Mouse (Mus musculus): ENCODE data around the gene Capn1.
"Not testable (repeated sequence)": the region's sequence is repeated elsewhere in the genome, so short reads cannot be mapped to it uniquely, and the experiment has no call there.

The Capn1 gene

GRCm38 (mm10) chr19:6015511-6016315 is at the start of gene Capn1:
Gene Capn1 (minus strand): TSS chr19:6015897.
- DNase-seq (ENCODE audit: extremely low read depth, low read depth), result no peak

- no peak for DNase-seq (ENCODE audit: extremely low read depth, low read depth)
These were observed 47.4 kb upstream of the Capn1 start for GRCm38 (mm10) chr19:6063081-6063480.

- no peak for DNase-seq (ENCODE audit: extremely low read depth, low read depth)
These were observed 46.7 kb upstream of the Capn1 start for GRCm38 (mm10) chr19:6062418-6062817.

GRCm38 (mm10) chr19:6061641-6062302 is 46.1 kb upstream of the Capn1 start:
- peak; percentile 52 for DNase-seq (ENCODE audit: extremely low read depth, low read depth)

GRCm38 (mm10) chr19:6061021-6061533 is 45.4 kb upstream of the Capn1 start, which contains the start of gene Znhit2:
Gene Znhit2 (plus strand): TSS chr19:6061192.
- peak; percentile 94 for DNase-seq (ENCODE audit: extremely low read depth, low read depth)

- DNase-seq (ENCODE audit: extremely low read depth, low read depth), result no peak
These were observed 43.3 kb upstream of the Capn1 start for GRCm38 (mm10) chr19:6058966-6059365.

- DNase-seq (ENCODE audit: extremely low read depth, low read depth), result no peak
These were observed 42.8 kb upstream of the Capn1 start for GRCm38 (mm10) chr19:6058513-6058912.

GRCm38 (mm10) chr19:6057313-6058096 is 41.8 kb upstream of the Capn1 start, which contains the start of the genes Mrpl49 and Fau:
Gene Mrpl49 (minus strand): TSS chr19:6057785.
Gene Fau (plus strand): TSS chr19:6057844.
- peak; percentile 79 for DNase-seq (ENCODE audit: extremely low read depth, low read depth)

GRCm38 (mm10) chr19:6056696-6057095 is 41.0 kb upstream of the Capn1 start:
- DNase-seq (ENCODE audit: extremely low read depth, low read depth), result no peak

- no peak for DNase-seq (ENCODE audit: extremely low read depth, low read depth)
These were observed 38.6 kb upstream of the Capn1 start for GRCm38 (mm10) chr19:6054296-6054695.

GRCm38 (mm10) chr19:6052516-6052915 is 36.8 kb upstream of the Capn1 start:
- no peak for DNase-seq (ENCODE audit: extremely low read depth, low read depth)

- peak; percentile 65 for DNase-seq (ENCODE audit: extremely low read depth, low read depth)
These were observed 33.1 kb upstream of the Capn1 start for GRCm38 (mm10) chr19:6048681-6049410.

GRCm38 (mm10) chr19:6047899-6048166 is 32.1 kb upstream of the Capn1 start:
- DNase-seq (ENCODE audit: extremely low read depth, low read depth), result no peak

GRCm38 (mm10) chr19:6047154-6047898 is 31.6 kb upstream of the Capn1 start:
- DNase-seq (ENCODE audit: extremely low read depth, low read depth), result no peak

- DNase-seq (ENCODE audit: extremely low read depth, low read depth), result peak; percentile 95
These were observed 30.8 kb upstream of the Capn1 start, which contains the start of gene Syvn1 for GRCm38 (mm10) chr19:6046294-6047153. Gene Syvn1 (plus strand): TSS chr19:6046576.

- DNase-seq (ENCODE audit: extremely low read depth, low read depth), result peak; percentile 71
These were observed 29.9 kb upstream of the Capn1 start for GRCm38 (mm10) chr19:6045366-6046293.

- not testable (repeated sequence) for DNase-seq (ENCODE audit: extremely low read depth, low read depth)
These were observed 28.4 kb upstream of the Capn1 start for GRCm38 (mm10) chr19:6044102-6044501.

GRCm38 (mm10) chr19:6042293-6042692 is 26.6 kb upstream of the Capn1 start:
- no peak for DNase-seq (ENCODE audit: extremely low read depth, low read depth)

Measured in MEL-GATA-1-ER (cell line).